Mouse (Mus musculus): Measurements from ENCODE around the gene Anxa5. TPM values are rescaled to one million over a fixed set of nuclear protein-coding genes. Genes with fewer than 3 reads are reported as not detected.

Gene Anxa5
- polyA plus RNA-seq, 1 experiment from 2014 or later, result 244 TPM

DNA sequence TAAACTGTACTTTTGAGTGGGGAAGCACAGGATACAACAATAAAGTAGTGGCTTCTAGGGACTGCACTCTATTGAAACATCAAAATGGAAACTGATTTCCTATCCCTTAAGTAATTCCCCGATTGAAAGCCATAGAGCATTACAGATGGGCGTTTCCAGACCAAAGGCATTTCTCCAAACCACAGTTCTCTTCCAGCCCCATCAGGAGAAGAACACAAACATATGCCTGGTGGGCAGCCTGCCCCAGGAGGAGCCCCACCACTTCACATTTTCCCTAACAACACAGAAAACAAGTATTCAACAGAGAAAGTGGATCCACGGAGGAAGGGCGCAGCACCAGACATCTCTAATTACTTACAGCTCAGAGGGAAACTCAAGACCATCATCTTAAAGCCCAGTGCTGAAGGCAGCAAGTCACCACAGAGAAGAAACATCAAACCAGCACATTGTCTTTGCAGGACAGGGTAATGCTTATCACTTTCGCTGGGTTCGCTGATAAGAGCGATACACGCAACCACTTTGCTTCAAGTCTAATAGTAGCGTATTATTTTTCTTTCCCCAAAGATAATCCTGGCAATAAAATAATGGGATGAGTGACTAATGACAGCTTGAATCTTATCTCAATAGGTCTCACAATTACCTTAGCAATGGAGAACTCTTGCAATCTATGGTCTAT, 17.2 kb upstream of the Anxa5 start:
- 88% methylated on average over 9 of the region's 9 CpGs for WGBS
- no peaks in the 10 kb centered on the region for H3K4me1 ChIP-seq (ENCODE audit: control insufficient read depth, insufficient read depth, low read length)
- H3K9me3 ChIP-seq (ENCODE audit: control insufficient read depth, low read length), result no peaks in the 10 kb centered on the region
- no peak overlapping the region for H3K4me3 ChIP-seq (ENCODE audit: low read length)
- no peak overlapping the region for H3K27ac ChIP-seq (ENCODE audit: low read depth, low read length)
- no peak overlapping the region for H3K9ac ChIP-seq (ENCODE audit: low read depth, low read length)
- ATAC-seq (ENCODE audit: low FRiP score, low TSS enrichment), result no peak
- no peaks in the 10 kb centered on the region for H3K27me3 ChIP-seq (ENCODE audit: control insufficient read depth, insufficient read depth, low read length)
- no peaks in the 10 kb centered on the region for H3K36me3 ChIP-seq (ENCODE audit: control insufficient read depth, insufficient read depth, low read length)
- no peak overlapping the region for H3K4me2 ChIP-seq (replicated peaks; ENCODE audit: low read depth, low read length)

DNA sequence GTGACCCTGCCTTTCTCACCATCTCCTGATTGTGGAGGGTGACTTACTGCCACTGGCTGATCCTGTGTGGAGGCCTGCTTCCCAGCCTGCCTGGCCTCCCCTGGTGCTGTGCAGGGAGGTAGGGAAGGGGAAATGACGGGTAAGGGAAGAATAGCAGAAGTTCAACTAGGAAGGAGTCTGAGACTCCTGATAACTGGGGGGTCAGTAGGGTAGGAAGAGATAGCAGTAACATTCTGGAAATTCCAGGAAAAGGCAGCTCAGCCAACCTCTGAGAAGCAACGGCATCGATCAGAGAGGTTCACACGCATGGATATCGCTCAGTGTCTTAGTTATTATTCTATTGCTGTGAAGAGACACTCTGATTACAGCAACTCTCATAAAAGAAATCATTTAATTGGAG, 15.8 kb upstream of the Anxa5 start:
- Histone ChIP-seq H3K9me3 (ENCODE audit: control insufficient read depth, low read length) (no peaks in the 10 kb centered on the region), H3K27ac (ENCODE audit: low read depth, low read length) (no peak overlapping the region), H3K27me3 (ENCODE audit: control insufficient read depth, insufficient read depth, low read length) (no peaks in the 10 kb centered on the region), H3K4me1 (ENCODE audit: control insufficient read depth, insufficient read depth, low read length) (no peaks in the 10 kb centered on the region), H3K4me2 (replicated peaks; ENCODE audit: low read depth, low read length) (no peak overlapping the region), H3K36me3 (ENCODE audit: control insufficient read depth, insufficient read depth, low read length) (no peaks in the 10 kb centered on the region), H3K9ac (ENCODE audit: low read depth, low read length) (no peak overlapping the region), H3K4me3 (ENCODE audit: low read length) (no peak overlapping the region)
- ATAC-seq (ENCODE audit: low FRiP score, low TSS enrichment), result no peak
- WGBS, result 90% methylated on average over 5 of the region's 5 CpGs

DNA sequence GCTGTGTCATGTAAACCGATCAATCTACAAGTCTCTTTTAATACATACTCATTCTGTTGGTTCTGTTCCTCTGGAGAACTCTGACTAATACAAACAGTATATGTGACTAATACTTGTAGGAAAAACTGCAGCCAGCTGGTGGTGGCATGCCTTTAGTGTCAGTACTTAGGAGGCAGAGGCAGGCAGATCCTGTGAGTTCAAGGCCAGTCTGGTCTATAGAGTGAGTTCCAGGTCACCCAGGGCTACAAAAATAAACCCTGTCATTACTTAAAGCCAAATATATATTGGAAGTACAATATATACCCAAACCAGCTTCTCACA, 13.9 kb upstream of the Anxa5 start:
- Histone ChIP-seq H3K4me1 (ENCODE audit: control insufficient read depth, insufficient read depth, low read length) (no peaks in the 10 kb centered on the region), H3K36me3 (ENCODE audit: control insufficient read depth, insufficient read depth, low read length) (no peaks in the 10 kb centered on the region), H3K4me3 (ENCODE audit: low read length) (no peak overlapping the region), H3K9ac (ENCODE audit: low read depth, low read length) (no peak overlapping the region), H3K9me3 (ENCODE audit: control insufficient read depth, low read length) (no peaks in the 10 kb centered on the region), H3K4me2 (replicated peaks; ENCODE audit: low read depth, low read length) (no peak overlapping the region), H3K27ac (ENCODE audit: low read depth, low read length) (no peak overlapping the region), H3K27me3 (ENCODE audit: control insufficient read depth, insufficient read depth, low read length) (no peaks in the 10 kb centered on the region)
- 97% methylated on average over 1 of the region's 1 CpGs for WGBS
- no peak for ATAC-seq (ENCODE audit: low FRiP score, low TSS enrichment)

DNA sequence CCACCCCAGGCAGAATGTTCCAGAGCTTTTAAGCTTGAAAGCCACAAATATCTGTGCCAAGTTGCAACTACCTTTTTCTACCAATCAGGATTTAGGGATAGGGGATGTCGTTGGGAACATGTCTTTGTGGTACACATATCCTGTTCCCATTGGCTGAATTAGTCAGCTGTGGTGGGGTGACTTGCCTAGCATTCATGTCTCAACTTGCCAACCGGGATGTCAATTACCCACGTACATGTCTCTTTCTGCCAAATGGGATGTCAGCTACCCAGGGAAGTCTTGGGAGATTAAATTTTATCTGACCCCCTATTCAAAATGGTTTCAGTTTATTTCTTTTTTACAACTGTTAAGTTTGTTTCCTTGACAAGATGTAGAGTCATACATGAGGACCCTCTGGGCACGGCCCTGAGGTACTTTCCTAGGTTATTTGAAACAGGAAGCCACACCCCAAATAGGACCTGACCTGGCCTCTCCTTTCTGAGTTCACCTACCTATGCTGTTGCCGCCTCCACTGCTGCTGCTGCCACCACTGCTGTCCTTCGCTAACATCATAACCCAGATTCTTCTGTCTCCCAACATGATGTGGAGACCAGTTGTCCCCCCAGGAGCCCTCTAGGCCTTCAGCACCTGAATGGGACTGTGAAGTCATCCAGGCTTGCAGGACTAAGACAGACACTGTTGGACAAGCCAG, 13.3 kb upstream of the Anxa5 start:
- 85% methylated on average over 6 of the region's 6 CpGs for WGBS
- no peak for ATAC-seq (ENCODE audit: low FRiP score, low TSS enrichment)
- H3K36me3 ChIP-seq (ENCODE audit: control insufficient read depth, insufficient read depth, low read length), result no peaks in the 10 kb centered on the region
- no peaks in the 10 kb centered on the region for H3K9me3 ChIP-seq (ENCODE audit: control insufficient read depth, low read length)
- no peak overlapping the region for H3K27ac ChIP-seq (ENCODE audit: low read depth, low read length)
- no peaks in the 10 kb centered on the region for H3K4me1 ChIP-seq (ENCODE audit: control insufficient read depth, insufficient read depth, low read length)
- H3K9ac ChIP-seq (ENCODE audit: low read depth, low read length), result no peak overlapping the region
- H3K4me2 ChIP-seq (replicated peaks; ENCODE audit: low read depth, low read length), result no peak overlapping the region
- H3K27me3 ChIP-seq (ENCODE audit: control insufficient read depth, insufficient read depth, low read length), result no peaks in the 10 kb centered on the region
- no peak overlapping the region for H3K4me3 ChIP-seq (ENCODE audit: low read length)

DNA sequence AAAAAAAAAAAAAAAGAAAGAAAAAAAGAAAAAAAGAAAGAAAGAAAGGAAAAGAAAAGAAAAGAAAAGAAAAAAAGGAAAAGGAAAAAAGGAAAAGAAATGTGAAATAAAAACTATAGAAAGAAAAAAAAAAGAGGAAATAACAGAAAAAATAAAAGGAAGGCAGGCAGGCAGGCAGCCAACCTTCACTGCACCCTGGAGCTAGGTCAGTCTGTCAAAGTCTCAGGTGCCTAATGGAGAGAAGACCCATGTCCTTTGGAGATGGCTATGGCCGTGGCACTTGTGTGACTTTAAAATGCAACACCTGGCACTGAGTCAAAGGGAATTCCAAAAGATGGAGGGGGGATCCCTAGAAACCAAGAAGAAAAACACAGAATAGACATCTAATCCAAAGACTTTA, 12.7 kb upstream of the Anxa5 start:
- ATAC-seq (ENCODE audit: low FRiP score, low TSS enrichment), result no peak
- 41% methylated on average over 1 of the region's 1 CpGs for WGBS

DNA sequence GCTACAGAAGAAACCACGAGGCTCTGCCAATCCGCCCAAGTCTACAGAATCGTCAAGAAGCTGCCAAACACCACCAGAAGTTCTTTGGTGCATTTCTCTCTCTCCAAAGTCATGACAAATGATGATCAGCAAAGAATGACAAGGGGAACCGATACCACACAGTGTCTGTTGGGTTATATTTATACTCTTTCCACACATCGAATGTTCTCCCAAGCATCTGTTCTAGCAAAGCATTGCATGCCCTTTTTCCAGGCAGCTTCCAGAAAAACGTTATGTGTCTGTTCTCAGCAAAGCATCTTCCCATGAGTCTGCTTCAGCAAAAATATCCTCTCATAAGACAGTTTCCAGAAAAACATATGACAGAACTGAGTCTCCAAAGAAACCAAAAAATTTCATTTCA, 11.2 kb upstream of the Anxa5 start:
- Histone ChIP-seq H3K36me3 (ENCODE audit: control insufficient read depth, insufficient read depth, low read length) (no peaks in the 10 kb centered on the region), H3K9ac (ENCODE audit: low read depth, low read length) (no peak overlapping the region), H3K4me2 (replicated peaks; ENCODE audit: low read depth, low read length) (no peak overlapping the region), H3K4me3 (ENCODE audit: low read length) (no peak overlapping the region), H3K4me1 (ENCODE audit: control insufficient read depth, insufficient read depth, low read length) (peaks cover 10% of the 10 kb centered on the region; the same call in 1 of the 2 replicates), H3K27me3 (ENCODE audit: control insufficient read depth, insufficient read depth, low read length) (no peaks in the 10 kb centered on the region), H3K27ac (ENCODE audit: low read depth, low read length) (no peak overlapping the region), H3K9me3 (ENCODE audit: control insufficient read depth, low read length) (no peaks in the 10 kb centered on the region)
- no peak for ATAC-seq (ENCODE audit: low FRiP score, low TSS enrichment)
- 85% methylated on average over 6 of the region's 6 CpGs for WGBS

More for the DNA sequence above, 12.7 kb upstream of the Anxa5 start:
- H3K4me3 ChIP-seq (ENCODE audit: low read length), result no peak overlapping the region
- no peak overlapping the region for H3K4me2 ChIP-seq (replicated peaks; ENCODE audit: low read depth, low read length)
- H3K9ac ChIP-seq (ENCODE audit: low read depth, low read length), result no peak overlapping the region
- H3K27me3 ChIP-seq (ENCODE audit: control insufficient read depth, insufficient read depth, low read length), result no peaks in the 10 kb centered on the region
- H3K36me3 ChIP-seq (ENCODE audit: control insufficient read depth, insufficient read depth, low read length), result no peaks in the 10 kb centered on the region
- H3K4me1 ChIP-seq (ENCODE audit: control insufficient read depth, insufficient read depth, low read length), result no peaks in the 10 kb centered on the region
- no peaks in the 10 kb centered on the region for H3K9me3 ChIP-seq (ENCODE audit: control insufficient read depth, low read length)
- no peak overlapping the region for H3K27ac ChIP-seq (ENCODE audit: low read depth, low read length)

DNA sequence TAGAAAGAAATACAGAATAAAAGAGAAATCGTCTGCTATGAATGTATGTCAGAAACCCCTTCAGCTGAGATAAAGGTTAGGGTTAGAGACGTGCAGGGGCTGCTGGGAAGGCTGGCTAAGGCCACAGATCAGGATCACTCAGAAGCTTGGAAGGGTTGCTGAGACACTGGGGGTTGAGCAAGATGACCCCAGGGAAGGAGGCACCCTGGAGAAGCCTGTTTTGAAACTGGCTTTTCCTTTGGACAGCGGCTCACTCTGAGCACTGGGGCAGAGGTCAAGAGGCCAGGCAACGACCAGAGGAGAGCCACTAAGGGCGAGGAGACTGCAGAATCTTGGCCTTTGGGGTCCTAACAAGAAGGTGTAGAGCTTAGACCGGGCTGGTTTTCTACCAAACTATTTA, 10.5 kb upstream of the Anxa5 start:
- Histone ChIP-seq H3K27me3 (ENCODE audit: control insufficient read depth, insufficient read depth, low read length) (no peaks in the 10 kb centered on the region), H3K27ac (ENCODE audit: low read depth, low read length) (no peak overlapping the region), H3K36me3 (ENCODE audit: control insufficient read depth, insufficient read depth, low read length) (no peaks in the 10 kb centered on the region), H3K9me3 (ENCODE audit: control insufficient read depth, low read length) (no peaks in the 10 kb centered on the region), H3K9ac (ENCODE audit: low read depth, low read length) (no peak overlapping the region), H3K4me3 (ENCODE audit: low read length) (no peak overlapping the region), H3K4me2 (replicated peaks; ENCODE audit: low read depth, low read length) (no peak overlapping the region), H3K4me1 (ENCODE audit: control insufficient read depth, insufficient read depth, low read length) (peaks cover 14% of the 10 kb centered on the region; the same call in 1 of the 2 replicates)
- ATAC-seq (ENCODE audit: low FRiP score, low TSS enrichment), result no peak
- 51% methylated on average over 6 of the region's 6 CpGs for WGBS

DNA sequence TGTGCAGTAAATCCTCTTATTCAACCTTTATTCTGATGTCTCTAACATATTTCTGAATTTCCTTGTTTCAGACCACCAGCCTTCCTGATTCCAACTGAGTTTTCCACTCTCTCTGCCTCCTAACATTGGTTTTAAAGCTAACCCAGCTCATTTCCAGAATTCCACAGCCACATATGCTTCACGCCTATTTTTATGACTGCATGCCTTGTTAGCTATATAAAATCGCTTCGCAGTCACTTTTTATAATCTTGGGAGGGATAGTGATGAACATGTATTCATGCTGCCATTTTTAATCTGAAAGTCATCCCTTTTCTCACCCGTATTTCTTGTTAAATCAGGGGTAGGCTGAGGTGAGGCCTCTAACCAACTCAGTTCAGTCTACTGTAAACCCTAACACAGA, 8.6 kb upstream of the Anxa5 start:
- Histone ChIP-seq H3K9me3 (ENCODE audit: control insufficient read depth, low read length) (no peaks in the 10 kb centered on the region), H3K27ac (ENCODE audit: low read depth, low read length) (no peak overlapping the region), H3K36me3 (ENCODE audit: control insufficient read depth, insufficient read depth, low read length) (no peaks in the 10 kb centered on the region), H3K4me1 (ENCODE audit: control insufficient read depth, insufficient read depth, low read length) (peaks cover 14% of the 10 kb centered on the region; the same call in 1 of the 2 replicates), H3K4me3 (ENCODE audit: low read length) (no peak overlapping the region), H3K4me2 (replicated peaks; ENCODE audit: low read depth, low read length) (no peak overlapping the region), H3K9ac (ENCODE audit: low read depth, low read length) (no peak overlapping the region), H3K27me3 (ENCODE audit: control insufficient read depth, insufficient read depth, low read length) (no peaks in the 10 kb centered on the region)
- no peak for ATAC-seq (ENCODE audit: low FRiP score, low TSS enrichment)
- 90% methylated on average over 4 of the region's 4 CpGs for WGBS

DNA sequence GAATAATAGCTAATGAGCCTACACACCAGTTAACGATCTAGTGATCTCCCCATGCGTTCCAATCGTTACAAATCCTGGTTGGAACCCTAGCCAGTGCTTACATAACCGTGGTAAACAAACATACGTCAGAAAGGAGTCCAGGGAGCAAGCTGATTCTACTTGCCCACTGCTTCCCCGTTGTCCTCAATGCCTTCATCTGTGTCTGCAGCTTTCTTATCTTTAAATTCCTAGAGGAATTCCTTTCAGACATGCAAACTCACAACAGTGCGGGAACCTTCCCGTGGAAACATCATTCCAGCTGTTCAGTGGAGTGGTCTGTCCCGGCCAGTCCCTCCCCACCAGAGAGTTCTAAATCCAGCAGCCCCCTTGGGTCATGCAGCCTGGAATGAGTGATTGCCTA, 7.2 kb upstream of the Anxa5 start:
- ATAC-seq (ENCODE audit: low FRiP score, low TSS enrichment), result no peak; the same call in 1 of the 2 replicates
- no peaks in the 10 kb centered on the region for H3K27me3 ChIP-seq (ENCODE audit: control insufficient read depth, insufficient read depth, low read length)
- no peak overlapping the region; the same call in 1 of the 2 replicates for H3K27ac ChIP-seq (ENCODE audit: low read depth, low read length)

More for the DNA sequence above, 7.2 kb upstream of the Anxa5 start:
- 0 out of 2 replicates have a peak overlapping the region, but pooled peaks have one; percentile 13 for H3K4me2 ChIP-seq (replicated peaks; ENCODE audit: low read depth, low read length)
- peaks cover 14% of the 10 kb centered on the region; the same call in 1 of the 2 replicates for H3K4me1 ChIP-seq (ENCODE audit: control insufficient read depth, insufficient read depth, low read length)
- no peak overlapping the region for H3K9ac ChIP-seq (ENCODE audit: low read depth, low read length)
- H3K9me3 ChIP-seq (ENCODE audit: control insufficient read depth, low read length), result no peaks in the 10 kb centered on the region
- no peak overlapping the region for H3K4me3 ChIP-seq (ENCODE audit: low read length)
- 23% methylated on average over 9 of the region's 9 CpGs for WGBS
- H3K36me3 ChIP-seq (ENCODE audit: control insufficient read depth, insufficient read depth, low read length), result no peaks in the 10 kb centered on the region
